Mouse (Mus musculus): ENCODE results near the gene Ezh1.

DNA sequence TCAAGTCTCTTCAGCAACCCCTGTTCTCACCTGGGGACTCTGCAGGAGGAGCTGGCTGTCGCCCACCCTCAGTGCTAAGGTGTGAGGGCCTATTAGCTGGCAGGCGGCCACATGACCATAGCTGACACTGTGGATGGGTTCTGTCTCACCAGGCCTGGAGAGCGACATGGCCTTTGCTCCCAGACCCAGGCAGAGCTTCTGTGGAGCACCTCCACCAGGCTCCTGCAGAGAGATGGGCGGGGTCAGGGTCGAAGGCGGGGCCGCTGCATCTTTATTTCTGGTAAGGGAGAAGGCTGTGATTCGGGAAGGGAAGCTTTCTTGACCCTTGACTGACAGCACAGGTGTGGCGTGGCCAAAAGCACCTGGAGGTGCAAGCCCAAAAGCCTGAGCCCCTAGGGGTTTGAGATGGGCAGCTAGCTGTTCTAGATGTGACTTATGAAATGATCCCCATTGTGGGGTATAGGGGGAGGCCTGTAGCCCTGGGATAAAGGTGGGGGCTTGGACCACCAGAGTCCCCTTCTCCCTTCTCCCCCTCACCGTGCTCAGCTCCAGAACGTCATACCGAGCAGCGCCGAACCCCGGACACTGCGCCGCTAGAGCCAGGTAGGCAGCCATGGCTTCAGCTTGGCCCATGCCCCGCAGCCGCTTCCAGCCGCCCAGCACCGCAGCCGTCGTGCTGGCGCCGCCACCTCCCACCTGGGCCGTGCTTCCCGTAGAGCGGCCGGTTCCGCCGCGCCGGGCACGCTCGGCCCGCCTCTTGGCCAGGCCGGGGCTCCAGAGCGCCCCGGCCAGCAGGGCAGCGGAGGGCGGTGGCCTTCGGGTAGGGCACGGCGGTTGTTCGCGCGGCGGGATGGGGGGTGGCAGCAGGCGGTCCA, 62.5 kb downstream of the Ezh1 start:
- no peak for TF ChIP-seq CTCF (IDR thresholded peaks at IDR 0.05; ENCODE audit: control insufficient read depth, insufficient read depth, low read length)
- no peak for TF ChIP-seq POLR2A (IDR thresholded peaks at IDR 0.05; ENCODE audit: borderline replicate concordance, control insufficient read depth, low read depth, low read length)

Measured in bone marrow, adult 2 months (tissue).